24 mouse cellular contexts compared by ENCODE assay signal in the genomic region with DNA sequence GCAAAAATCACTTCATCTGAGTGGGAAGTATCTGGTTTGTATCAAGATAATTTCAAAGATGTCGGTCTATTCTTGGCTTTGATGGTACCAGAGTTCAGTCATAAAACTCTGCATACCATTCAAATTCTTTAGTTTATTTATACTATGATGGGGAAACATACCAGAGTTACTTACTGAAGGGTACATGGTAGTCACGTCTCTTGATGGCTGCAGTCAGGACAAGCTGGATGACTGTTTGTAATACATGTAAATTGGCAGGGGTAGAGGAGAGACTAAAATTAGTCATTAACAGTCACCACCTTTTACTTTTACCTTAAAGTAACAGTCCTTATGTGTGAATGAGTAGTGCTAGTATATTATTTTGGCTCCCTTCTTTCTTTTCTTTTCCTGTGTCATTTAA.
DNase-seq lines count a peak whose midpoint lies in the region; ATAC-seq and TF ChIP-seq lines count a peak whose summit lies in the region.
"Had no signal": no experiment of that assay in that cellular context is flagged by ENCODE, and none has a peak within 500 bp of the region (broad histone marks: within the 10 kb centered on the region; RNA-seq: fewer than 3 reads in every experiment).

No protein-coding gene starts in this region.

- H3K9ac ChIP-seq in heart, embryonic 13.5 days: no peak overlapping the region
- H3K9ac ChIP-seq in heart, postnatal 0 days (replicated peaks; ENCODE audit: low read depth, low read length): no peak overlapping the region
- no peak overlapping the region for H3K9ac ChIP-seq in lung, embryonic 15.5 days
- H3K9ac ChIP-seq: embryonic facial prominence, embryonic 13.5 days; forebrain, embryonic 13.5 days; forebrain, postnatal 0 days; hindbrain, embryonic 12.5 days had no signal

- no peaks in the 10 kb centered on the region for H3K9me3 ChIP-seq in heart, embryonic 13.5 days
- H3K9me3 ChIP-seq in heart, postnatal 0 days (replicated peaks; ENCODE audit: control insufficient read depth, low read length): no peaks in the 10 kb centered on the region
- H3K9me3 ChIP-seq in lung, embryonic 15.5 days: no peaks in the 10 kb centered on the region
- H3K9me3 ChIP-seq: embryonic facial prominence, embryonic 13.5 days; forebrain, embryonic 13.5 days; hindbrain, embryonic 12.5 days had no signal

- peak overlapping the region; percentile 78 for H3K27ac ChIP-seq in heart, embryonic 13.5 days (replicated peaks)
- peak overlapping the region; percentile 86 for H3K27ac ChIP-seq in heart, postnatal 0 days (ENCODE audit: low read depth)
- H3K27ac ChIP-seq in lung, embryonic 15.5 days: peak overlapping the region; percentile 55
- H3K27ac ChIP-seq: embryonic facial prominence, embryonic 13.5 days; forebrain, embryonic 13.5 days; gastrocnemius, adult 2 months; hindbrain, embryonic 12.5 days had no signal

- WGBS in heart, embryonic 13.5 days: 39% methylated on average over 2 of the region's 2 CpGs
- 28% methylated on average over 2 of the region's 2 CpGs for WGBS in heart, postnatal 0 days
- WGBS in lung, embryonic 15.5 days: 41% methylated on average over 2 of the region's 2 CpGs

- no peak for DNase-seq in heart, postnatal 36 days
- DNase-seq in heart, postnatal 0 days (ENCODE audit: low spot score): peak; percentile 70
- no peak for DNase-seq in heart, adult 8-10 months (ENCODE audit: low spot score)
- DNase-seq in lung, postnatal 25 days (ENCODE audit: low spot score): no peak
- peak; percentile 12 for DNase-seq in forelimb bud, embryonic 11.5 days (ENCODE audit: low read depth, low spot score)
- DNase-seq: adrenal gland, postnatal 14 days; cerebellum, adult 18-20 months; cerebellum, adult 9-11 months; cerebellum, postnatal 36 days; forebrain, postnatal 0 days; gastrocnemius, adult 2 months; gastrocnemius, postnatal 25 days; heart, postnatal 10 days; kidney, adult 18-20 months had no signal

- H3K4me1 ChIP-seq in heart, embryonic 13.5 days: peaks cover 25% of the 10 kb centered on the region
- peaks cover 5% of the 10 kb centered on the region; the same call in 1 of the 2 replicates for H3K4me1 ChIP-seq in heart, postnatal 0 days (ENCODE audit: control insufficient read depth, insufficient read depth)
- H3K4me1 ChIP-seq in lung, embryonic 15.5 days: no peaks in the 10 kb centered on the region
- H3K4me1 ChIP-seq: embryonic facial prominence, embryonic 13.5 days; forebrain, embryonic 13.5 days; hindbrain, embryonic 12.5 days had no signal

- no peaks in the 10 kb centered on the region for H3K36me3 ChIP-seq in heart, embryonic 13.5 days
- H3K36me3 ChIP-seq in heart, postnatal 0 days (replicated peaks; ENCODE audit: control insufficient read depth, insufficient read depth, low read length): no peaks in the 10 kb centered on the region
- H3K36me3 ChIP-seq in lung, embryonic 15.5 days: no peaks in the 10 kb centered on the region
- H3K36me3 ChIP-seq: embryonic facial prominence, embryonic 13.5 days; hindbrain, embryonic 12.5 days had no signal

- no peak overlapping the region for H3K4me3 ChIP-seq in heart, embryonic 13.5 days
- H3K4me3 ChIP-seq in heart, postnatal 0 days (ENCODE audit: low read depth, low read length): no peak overlapping the region
- no peak overlapping the region for H3K4me3 ChIP-seq in lung, embryonic 15.5 days
- H3K4me3 ChIP-seq: embryonic facial prominence, embryonic 13.5 days; forebrain, embryonic 13.5 days; gastrocnemius, adult 2 months; hindbrain, embryonic 12.5 days had no signal

- intact Hi-C loops in heart, postnatal 36 days (cut with DNase I): no loop called here

- no peaks in the 10 kb centered on the region for H3K27me3 ChIP-seq in heart, embryonic 13.5 days (replicated peaks)
- no peaks in the 10 kb centered on the region for H3K27me3 ChIP-seq in heart, postnatal 0 days (ENCODE audit: control insufficient read depth, insufficient read depth, low read length)
- H3K27me3 ChIP-seq in lung, embryonic 15.5 days: no peaks in the 10 kb centered on the region
- H3K27me3 ChIP-seq: CH12.LX; embryonic facial prominence, embryonic 13.5 days; forebrain, embryonic 13.5 days; hindbrain, embryonic 12.5 days; Patski had no signal

- no peak overlapping the region for H3K4me2 ChIP-seq in heart, embryonic 13.5 days
- 0 out of 2 replicates have a peak overlapping the region, but pooled peaks have one; percentile 12 for H3K4me2 ChIP-seq in heart, postnatal 0 days (ENCODE audit: low read depth, low read length)
- no peak overlapping the region for H3K4me2 ChIP-seq in lung, embryonic 15.5 days
- H3K4me2 ChIP-seq: embryonic facial prominence, embryonic 13.5 days; forebrain, embryonic 13.5 days; hindbrain, embryonic 12.5 days had no signal

- TF ChIP-seq EP300 in heart, postnatal 0 days (IDR thresholded peaks at IDR 0.05; ENCODE audit: low read depth): no peak

- no peak for TF ChIP-seq CTCF in heart, postnatal 0 days (IDR thresholded peaks at IDR 0.05; ENCODE audit: low read depth)

- ATAC-seq in heart, embryonic 13.5 days (ENCODE audit: extremely low read depth, insufficient number of reproducible peaks, low FRiP score, low TSS enrichment): no peak
- ATAC-seq in heart, postnatal 0 days (ENCODE audit: insufficient read depth, low read depth): peak; percentile 90
- ATAC-seq in lung, embryonic 15.5 days (ENCODE audit: borderline replicate concordance, extremely low read depth, low FRiP score, low TSS enrichment): no peak; the same call in 1 of the 2 replicates
- ATAC-seq: activated CD4-positive, CD25-positive, alpha-beta regulatory T cell, adult 4 months; forebrain, embryonic 13.5 days; forebrain, postnatal 0 days; hindbrain, embryonic 16.5 days; inflammation-experienced regulatory T-cells, adult 6 months; Patski had no signal

Comparison
In these comparisons a context has a peak if more than half of its experiments do, and no peak if none do; other contexts are left out.
1. DNase-seq: peak in heart, postnatal 0 days (single experiment) and forelimb bud, embryonic 11.5 days (single experiment); none in heart, postnatal 36 days (0 of 2), heart, adult 8-10 months (single experiment) and lung, postnatal 25 days (single experiment).
2. Peak in every context shown above with its lines, with median percentiles within 50 percentile points of each other: H3K27ac ChIP-seq.